Mouse (Mus musculus) midbrain, postnatal 0 days (tissue): Measurements from ENCODE around the gene Ackr1. TPM values are rescaled to one million over a fixed set of nuclear protein-coding genes. Genes with fewer than 3 reads are reported as not detected.

Source experiments
- ATAC-seq: fragments of 200-750 bp; cut with Nextera tagmentation; 2 replicates; pipeline ENCODE4 v1.8.0; 2017; ENCODE audit warnings: moderate number of reproducible peaks, mild to moderate bottlenecking, moderate TSS enrichment, moderate library complexity; ENCODE audit not compliant: low FRiP score
- DNase-seq: peaks from one replicate; pipeline ENCODE4 v3.0.0-alpha.2; 2015; ENCODE audit warnings: low spot score
- H3K27ac ChIP-seq: fragments of 300-500 bp; sonication (generic); 2 replicates; pipeline ENCODE4 v1.5.1; 2014; ENCODE audit warnings: low read depth, mild to moderate bottlenecking, low read length, mixed read lengths
- H3K27me3 ChIP-seq: fragments of 300-500 bp; sonication (generic); 2 replicates; pipeline ENCODE4 v1.6.1; 2014; ENCODE audit warnings: low read length, control low read depth, mixed read lengths; ENCODE audit not compliant: insufficient read depth
- H3K36me3 ChIP-seq: fragments of 300-500 bp; sonication (generic); 2 replicates; pipeline ENCODE4 v1.6.1; 2014; ENCODE audit warnings: low read length, control low read depth, mixed read lengths; ENCODE audit not compliant: insufficient read depth
- H3K4me1 ChIP-seq: fragments of 300-500 bp; sonication (generic); 2 replicates; pipeline ENCODE4 v1.6.1; 2014; ENCODE audit warnings: mild to moderate bottlenecking, control low read depth, antibody characterized with exemption, low read length, mixed read lengths; ENCODE audit not compliant: insufficient read depth
- H3K4me2 ChIP-seq: fragments of 300-500 bp; sonication (generic); 2 replicates; pipeline ENCODE4 v1.6.1; 2014; ENCODE audit warnings: low read depth, mild to moderate bottlenecking, low read length, mixed read lengths; ENCODE audit not compliant: poor library complexity, severe bottlenecking
- H3K4me3 ChIP-seq: fragments of 300-500 bp; sonication (generic); 2 replicates; pipeline ENCODE4 v1.5.1; 2014; ENCODE audit warnings: low read depth, mild to moderate bottlenecking, low read length, moderate library complexity
- H3K9ac ChIP-seq: fragments of 300-500 bp; sonication (generic); replicated peaks from 2 replicates; pipeline ENCODE4 v1.6.1; 2014; ENCODE audit warnings: mild to moderate bottlenecking, low read length, moderate library complexity, mixed read lengths; ENCODE audit not compliant: poor library complexity, severe bottlenecking
- H3K9me3 ChIP-seq: fragments of 300-500 bp; sonication (generic); 2 replicates; pipeline ENCODE4 v1.6.1; 2016; ENCODE audit warnings: low read length, control low read depth
- CTCF ChIP-seq: IDR thresholded peaks from 2 replicates; pipeline ENCODE4 v1.5.1; 2016; ENCODE audit warnings: antibody characterized with exemption, mild to moderate bottlenecking
- WGBS: fragments of 180-500 bp; shearing (Covaris S2); extraction: QIAGEN DNeasy Blood & Tissue Kit; methylation state at CpG from one replicate; pipeline ENCODE4 v1.1.7; 2014; 5-methylcytosine and 5-hydroxymethylcytosine counted together
- polyA plus RNA-seq: library from polyadenylated mRNA; unstranded; fragments of >200 nt; fragmentation: Nextera tagmentation; extraction: Ambion mirVana; gene quantifications from 2 replicates; pipeline ENCODE4 v1.2.1, GENCODE M21; 2015
- total RNA-seq: library from RNA; depleted of rRNA; stranded (reverse); fragments of >200 nt; gene quantifications from 2 replicates; pipeline ENCODE4 v1.2.3, GENCODE M21; 2014

Gene Ackr1
- total and polyA plus RNA-seq, 2 experiments from 2014 or later, result 24.1 to 38.0 TPM

DNA sequence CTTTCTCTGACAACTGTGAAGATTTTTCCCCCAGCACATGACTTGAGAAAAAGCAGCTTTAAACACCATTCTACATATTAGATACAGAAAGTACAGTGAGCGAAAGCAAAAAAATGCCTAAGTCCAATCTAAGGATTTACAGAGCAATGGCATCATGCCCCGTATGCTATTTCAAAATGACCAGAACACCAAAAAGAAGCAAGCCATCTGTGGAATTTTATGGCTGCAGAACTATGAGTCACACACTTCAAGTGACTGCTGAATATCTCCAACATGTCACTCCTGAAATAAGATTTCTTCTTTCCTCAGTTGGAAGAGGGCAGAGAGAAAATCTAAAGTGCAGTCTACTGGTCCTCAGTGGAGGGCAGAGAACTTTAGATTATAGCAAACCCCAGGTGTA lies 29.9 kb upstream of the Ackr1 start:
- DNase-seq (no peak), ATAC-seq (no peak)
- no peak overlapping the region for H3K9ac ChIP-seq
- no peaks in the 10 kb centered on the region for H3K36me3 ChIP-seq
- H3K27me3 ChIP-seq, result no peaks in the 10 kb centered on the region
- no peak overlapping the region for H3K27ac ChIP-seq
- 95% methylated on average over 2 of the region's 2 CpGs for WGBS
- no peaks in the 10 kb centered on the region for H3K9me3 ChIP-seq
- no peak overlapping the region for H3K4me3 ChIP-seq
- H3K4me2 ChIP-seq, result no peak overlapping the region
- H3K4me1 ChIP-seq, result peaks cover 19% of the 10 kb centered on the region; the same call in 1 of the 2 replicates
- TF ChIP-seq CTCF, result no peak

DNA sequence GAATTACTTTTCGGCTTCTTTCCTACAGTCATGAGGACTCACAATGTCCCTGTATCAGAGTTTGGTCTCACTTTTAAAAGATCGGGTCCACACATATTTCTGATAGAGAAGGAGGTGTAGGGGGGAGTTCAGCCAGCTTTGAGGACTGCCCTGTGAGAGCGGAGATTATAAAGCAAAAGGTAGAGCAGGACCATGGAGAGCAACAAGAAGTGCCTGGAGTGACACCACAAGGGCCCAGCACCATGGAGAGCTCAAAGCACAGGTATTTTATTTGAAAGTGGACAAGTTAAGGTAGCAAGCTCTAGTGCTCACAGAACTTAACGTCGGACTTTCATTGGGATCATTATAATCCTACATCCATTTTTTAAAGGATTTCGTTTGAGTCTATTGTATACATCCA lies 28.1 kb upstream of the Ackr1 start:
- H3K36me3 ChIP-seq, result peaks cover 7% of the 10 kb centered on the region; the same call in 1 of the 2 replicates
- H3K4me2 ChIP-seq, result no peak overlapping the region
- WGBS, result 57% methylated on average over 6 of the region's 6 CpGs
- H3K9ac ChIP-seq, result no peak overlapping the region
- no peak for DNase-seq
- H3K4me3 ChIP-seq, result no peak overlapping the region
- no peaks in the 10 kb centered on the region for H3K9me3 ChIP-seq
- ATAC-seq, result no peak
- no peak overlapping the region for H3K27ac ChIP-seq
- H3K4me1 ChIP-seq, result peaks cover 19% of the 10 kb centered on the region; the same call in 1 of the 2 replicates
- H3K27me3 ChIP-seq, result no peaks in the 10 kb centered on the region
- no peak for TF ChIP-seq CTCF

DNA sequence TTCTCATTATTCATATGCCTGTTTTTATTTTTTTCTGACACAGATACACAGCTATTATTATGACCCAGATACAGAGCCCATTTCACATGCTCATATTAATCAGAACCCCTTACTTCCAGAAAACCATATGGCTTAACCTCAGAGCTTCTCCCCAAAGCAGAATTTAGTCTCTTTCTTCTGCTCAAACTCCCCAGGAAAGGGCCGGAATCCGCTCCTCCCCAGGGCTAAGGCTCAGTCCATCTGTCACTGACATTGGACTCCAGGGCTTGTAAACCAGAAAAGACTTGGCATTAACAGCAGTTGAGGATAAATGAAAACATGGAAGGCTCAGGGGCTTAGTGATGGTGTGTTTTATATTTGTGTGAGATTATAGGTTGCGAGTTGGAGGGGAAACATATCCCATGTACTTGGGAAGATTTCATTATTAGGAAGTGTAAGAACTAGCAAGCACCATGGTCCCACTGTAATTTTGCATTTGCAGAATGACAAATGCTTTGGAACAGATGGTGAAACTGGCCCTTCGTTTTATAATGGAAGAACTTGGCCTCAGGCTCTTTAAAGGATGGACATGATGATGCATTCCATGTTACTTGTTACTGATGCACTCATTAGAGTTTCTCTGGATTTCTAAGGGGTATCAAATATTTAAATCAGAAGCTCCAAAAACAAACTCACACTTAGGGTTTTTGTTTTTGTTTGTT lies 26.2 kb upstream of the Ackr1 start:
- H3K4me1 ChIP-seq, result peaks cover 11% of the 10 kb centered on the region; the same call in 1 of the 2 replicates
- no peak for TF ChIP-seq CTCF
- ATAC-seq, result no peak; the same call in 1 of the 2 replicates
- DNase-seq, result peak; percentile 46
- H3K9ac ChIP-seq, result peak overlapping the region; percentile 8; the same call in 1 of the 2 replicates
- no peak overlapping the region for H3K4me2 ChIP-seq
- no peak overlapping the region for H3K4me3 ChIP-seq
- H3K36me3 ChIP-seq, result peaks cover 12% of the 10 kb centered on the region
- H3K9me3 ChIP-seq, result no peaks in the 10 kb centered on the region
- no peak overlapping the region; the same call in 1 of the 2 replicates for H3K27ac ChIP-seq
- WGBS, result 51% methylated on average over 4 of the region's 4 CpGs
- H3K27me3 ChIP-seq, result no peaks in the 10 kb centered on the region

DNA sequence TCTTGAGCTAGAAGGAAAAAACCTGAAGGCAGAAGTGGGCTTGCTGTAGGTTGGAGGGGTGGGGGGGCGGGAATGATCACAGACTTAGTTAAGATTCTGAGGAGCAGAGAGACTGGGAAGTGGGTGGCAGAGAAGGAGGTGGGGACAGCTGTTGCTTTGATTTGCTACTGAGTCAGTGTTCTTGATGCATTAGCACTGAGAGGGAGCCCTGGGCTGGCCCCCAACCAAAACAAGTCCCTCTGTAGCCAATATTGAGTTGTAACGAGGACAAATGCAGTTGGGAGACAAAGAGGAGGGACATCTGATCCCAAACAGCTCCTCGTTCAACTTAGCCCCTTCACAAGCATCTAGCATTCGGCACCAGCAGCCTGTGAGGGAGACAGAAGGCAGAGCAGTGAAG lies 24.2 kb upstream of the Ackr1 start:
- no peak overlapping the region for H3K9ac ChIP-seq
- DNase-seq (no peak), ATAC-seq (no peak)
- peaks cover 12% of the 10 kb centered on the region for H3K36me3 ChIP-seq
- WGBS, result 39% methylated on average over 4 of the region's 4 CpGs
- no peak for TF ChIP-seq CTCF
- no peaks in the 10 kb centered on the region for H3K4me1 ChIP-seq
- H3K27ac ChIP-seq, result no peak overlapping the region
- no peaks in the 10 kb centered on the region for H3K9me3 ChIP-seq
- no peaks in the 10 kb centered on the region for H3K27me3 ChIP-seq
- H3K4me2 ChIP-seq, result no peak overlapping the region
- H3K4me3 ChIP-seq, result no peak overlapping the region

DNA sequence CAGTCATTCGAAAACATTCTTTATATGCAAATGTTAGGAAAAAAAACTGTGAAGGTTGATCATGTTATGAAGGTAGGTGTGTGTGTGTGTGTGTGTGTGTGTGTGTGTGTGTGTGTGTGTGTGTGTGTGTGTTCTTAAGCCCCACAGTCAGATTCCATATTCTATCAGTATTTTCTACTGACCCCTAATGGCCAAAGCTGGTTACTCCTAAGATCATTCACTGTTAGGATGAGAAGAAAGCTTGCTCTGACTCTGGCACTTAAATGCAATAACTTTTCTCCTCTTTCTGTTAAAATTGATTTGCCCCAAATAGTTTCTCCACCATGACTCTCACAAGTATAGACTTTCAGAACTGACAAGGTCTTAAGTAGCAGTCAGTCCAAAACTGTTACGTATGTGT lies 23.1 kb upstream of the Ackr1 start:
- Histone ChIP-seq H3K4me2 (no peak overlapping the region), H3K4me1 (no peaks in the 10 kb centered on the region), H3K9ac (no peak overlapping the region), H3K27me3 (no peaks in the 10 kb centered on the region), H3K4me3 (no peak overlapping the region), H3K36me3 (peaks cover 12% of the 10 kb centered on the region), H3K9me3 (no peaks in the 10 kb centered on the region), H3K27ac (no peak overlapping the region)
- peak; percentile 63 for DNase-seq
- 90% methylated on average over 2 of the region's 2 CpGs for whole genome bisulfite sequencing
- no peak for ATAC-seq
- peak; percentile 70 for TF ChIP-seq CTCF

DNA sequence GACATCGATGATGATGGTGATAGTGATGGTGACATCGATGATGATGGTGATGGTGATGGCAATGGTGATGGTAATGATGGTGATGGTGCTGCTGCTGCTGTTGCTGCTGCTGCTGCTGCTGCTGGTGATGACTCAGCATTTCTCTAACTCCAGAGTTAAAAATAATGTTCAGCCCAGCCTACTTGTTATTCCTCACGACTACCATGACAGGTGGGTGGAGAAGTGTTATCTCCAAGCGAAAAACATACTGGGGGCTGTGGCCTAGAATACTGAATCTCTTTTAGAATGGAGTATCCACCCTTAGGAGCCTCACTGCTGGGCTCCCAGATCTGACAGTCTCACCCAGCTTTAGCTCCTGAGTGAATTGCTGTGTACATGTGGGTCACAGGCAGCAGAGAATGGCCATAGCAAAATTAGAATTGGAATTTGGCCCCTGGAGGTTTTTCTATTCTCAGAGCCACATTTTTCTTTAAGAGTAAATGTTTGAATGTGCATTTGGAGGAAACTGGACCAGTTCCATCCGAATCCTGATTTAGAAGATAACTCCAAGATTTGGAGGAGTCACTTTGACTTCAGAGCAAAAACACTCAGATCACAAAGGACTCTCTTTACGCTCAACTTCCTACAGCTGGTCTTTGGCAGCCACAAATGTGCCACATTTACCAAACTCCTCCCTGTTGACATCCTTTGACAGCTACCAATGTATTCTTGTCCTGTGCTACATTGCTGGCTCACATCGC lies 21.7 kb upstream of the Ackr1 start:
- TF ChIP-seq CTCF, result no peak
- Histone ChIP-seq H3K4me2 (no peak overlapping the region), H3K9ac (no peak overlapping the region), H3K9me3 (no peaks in the 10 kb centered on the region), H3K4me3 (no peak overlapping the region), H3K27me3 (no peaks in the 10 kb centered on the region), H3K4me1 (0 out of 2 replicates have a peak, but pooled peaks cover 3% of the 10 kb centered on the region), H3K27ac (no peak overlapping the region), H3K36me3 (peaks cover 12% of the 10 kb centered on the region)
- DNase-seq (no peak), ATAC-seq (no peak)
- WGBS, result 79% methylated on average over 7 of the region's 7 CpGs
